Mouse (Mus musculus): ENCODE results near the gene Atg4a. TPM values are rescaled to one million over a fixed set of nuclear protein-coding genes. Genes with fewer than 3 reads are reported as not detected.

The Atg4a gene
- total and polyA plus RNA-seq, 2 experiments from 2014 or later: 4.4 to 12.0 TPM

GRCm38 (mm10) chrX:140984795-140985194, 28.1 kb downstream of the Atg4a start:
- no peak overlapping the region for H3K9ac ChIP-seq (replicated peaks; ENCODE audit: low read length, poor library complexity, severe bottlenecking)
- no peak for ATAC-seq (ENCODE audit: low FRiP score)
- H3K27ac ChIP-seq (ENCODE audit: low read depth, low read length): no peak overlapping the region
- no peaks in the 10 kb centered on the region for H3K36me3 ChIP-seq (ENCODE audit: insufficient read depth, low read length)
- DNase-seq (ENCODE audit: low spot score): no peak
- no peak overlapping the region for H3K4me2 ChIP-seq (ENCODE audit: low read depth, low read length, poor library complexity, severe bottlenecking)
- TF ChIP-seq CTCF (IDR thresholded peaks at IDR 0.05): no peak
- H3K9me3 ChIP-seq (ENCODE audit: low read length): no peaks in the 10 kb centered on the region
- H3K4me1 ChIP-seq (ENCODE audit: insufficient read depth, low read length): no peaks in the 10 kb centered on the region
- 66% methylated on average over 6 of the region's 6 CpGs for WGBS
- H3K27me3 ChIP-seq (ENCODE audit: insufficient read depth, low read length): peaks cover 13% of the 10 kb centered on the region; the same call in 1 of the 2 replicates
- no peak overlapping the region for H3K4me3 ChIP-seq (ENCODE audit: low read depth, low read length)

DNA sequence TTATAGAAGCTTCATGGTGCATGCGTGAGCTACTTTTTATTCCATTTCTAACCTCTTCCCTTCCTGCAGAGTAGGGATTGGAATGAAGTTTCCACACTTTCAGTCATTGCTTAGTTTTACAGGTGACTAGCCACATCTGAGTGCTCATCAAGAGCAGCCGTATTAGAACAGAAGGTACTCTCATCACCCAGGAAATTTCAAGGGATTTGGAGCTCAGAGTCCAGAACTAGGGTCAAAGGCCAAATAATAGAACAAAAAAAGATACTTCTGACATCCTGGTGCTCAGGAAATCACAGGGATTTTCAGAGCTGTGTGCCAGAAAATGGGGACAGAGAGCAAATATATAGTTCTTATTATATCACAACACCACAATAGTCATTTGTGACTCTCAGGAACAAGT, 28.5 kb downstream of the Atg4a start:
- H3K9me3 ChIP-seq (ENCODE audit: low read length): no peaks in the 10 kb centered on the region
- H3K4me2 ChIP-seq (ENCODE audit: low read depth, low read length, poor library complexity, severe bottlenecking): no peak overlapping the region
- H3K27me3 ChIP-seq (ENCODE audit: insufficient read depth, low read length): peaks cover 13% of the 10 kb centered on the region; the same call in 1 of the 2 replicates
- no peak for TF ChIP-seq CTCF (IDR thresholded peaks at IDR 0.05)
- H3K9ac ChIP-seq (replicated peaks; ENCODE audit: low read length, poor library complexity, severe bottlenecking): no peak overlapping the region
- H3K4me3 ChIP-seq (ENCODE audit: low read depth, low read length): no peak overlapping the region
- ATAC-seq (ENCODE audit: low FRiP score) (no peak), DNase-seq (ENCODE audit: low spot score) (no peak)
- H3K4me1 ChIP-seq (ENCODE audit: insufficient read depth, low read length): no peaks in the 10 kb centered on the region
- H3K27ac ChIP-seq (ENCODE audit: low read depth, low read length): no peak overlapping the region
- WGBS: 83% methylated on average over 2 of the region's 2 CpGs
- no peaks in the 10 kb centered on the region for H3K36me3 ChIP-seq (ENCODE audit: insufficient read depth, low read length)

- Histone ChIP-seq H3K4me1 (ENCODE audit: insufficient read depth, low read length) (no peaks in the 10 kb centered on the region), H3K36me3 (ENCODE audit: insufficient read depth, low read length) (no peaks in the 10 kb centered on the region; the same call in 1 of the 2 replicates), H3K9me3 (ENCODE audit: low read length) (no peaks in the 10 kb centered on the region), H3K9ac (replicated peaks; ENCODE audit: low read length, poor library complexity, severe bottlenecking) (no peak overlapping the region), H3K4me3 (ENCODE audit: low read depth, low read length) (no peak overlapping the region), H3K27me3 (ENCODE audit: insufficient read depth, low read length) (peaks cover 5% of the 10 kb centered on the region; the same call in 1 of the 2 replicates), H3K4me2 (ENCODE audit: low read depth, low read length, poor library complexity, severe bottlenecking) (no peak overlapping the region), H3K27ac (ENCODE audit: low read depth, low read length) (no peak overlapping the region)
- no peak for TF ChIP-seq CTCF (IDR thresholded peaks at IDR 0.05)
- DNase-seq (ENCODE audit: low spot score): no peak
- peak; percentile 70 for ATAC-seq (ENCODE audit: low FRiP score)
- WGBS: 86% methylated on average over 1 of the region's 1 CpGs
Observed at GRCm38 (mm10) chrX:140996909-140997516, 40.3 kb downstream of the Atg4a start.

DNA sequence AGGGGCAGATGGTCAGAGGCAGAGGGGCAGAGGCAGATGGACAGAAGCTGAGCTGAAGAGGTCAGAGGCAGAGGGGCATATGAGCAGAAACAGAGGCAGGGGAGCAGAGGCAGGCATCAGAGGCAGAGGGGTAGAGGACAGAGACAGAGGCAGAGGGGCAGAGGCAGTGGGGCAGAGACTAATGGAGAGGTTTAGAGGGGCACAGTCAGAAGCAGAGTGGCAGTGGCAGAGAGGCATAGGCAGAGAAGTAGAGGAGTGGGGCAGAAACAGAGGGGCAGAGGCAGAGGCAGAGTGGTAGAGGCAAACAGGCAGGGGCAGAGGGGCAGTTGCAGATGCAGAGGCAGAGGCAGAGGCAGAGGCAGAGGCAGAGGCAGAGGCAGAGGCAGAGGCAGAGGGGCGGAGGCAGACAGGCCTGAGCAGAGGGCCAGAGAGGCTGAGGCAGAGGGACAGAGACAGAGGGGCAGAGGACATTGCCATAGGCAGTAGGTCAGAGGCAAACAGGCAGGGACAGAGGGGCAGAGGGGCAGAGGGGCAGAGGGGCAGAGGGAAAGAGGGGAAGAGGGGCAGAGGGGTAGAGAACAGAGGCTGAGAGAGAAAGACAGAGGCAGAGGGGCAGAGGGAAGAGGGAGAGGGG, 41.3 kb downstream of the Atg4a start:
- ATAC-seq (ENCODE audit: low FRiP score) (no peak; the same call in 1 of the 2 replicates), DNase-seq (ENCODE audit: low spot score) (no peak)
- 50% methylated on average over 1 of the region's 1 CpGs for WGBS
- Histone ChIP-seq H3K4me1 (ENCODE audit: insufficient read depth, low read length) (no peaks in the 10 kb centered on the region), H3K9me3 (ENCODE audit: low read length) (no peaks in the 10 kb centered on the region), H3K9ac (replicated peaks; ENCODE audit: low read length, poor library complexity, severe bottlenecking) (no peak overlapping the region), H3K4me3 (ENCODE audit: low read depth, low read length) (no peak overlapping the region), H3K27me3 (ENCODE audit: insufficient read depth, low read length) (peaks cover 5% of the 10 kb centered on the region; the same call in 1 of the 2 replicates), H3K36me3 (ENCODE audit: insufficient read depth, low read length) (no peaks in the 10 kb centered on the region; the same call in 1 of the 2 replicates), H3K4me2 (ENCODE audit: low read depth, low read length, poor library complexity, severe bottlenecking) (no peak overlapping the region), H3K27ac (ENCODE audit: low read depth, low read length) (no peak overlapping the region)
- no peak for TF ChIP-seq CTCF (IDR thresholded peaks at IDR 0.05)

DNA sequence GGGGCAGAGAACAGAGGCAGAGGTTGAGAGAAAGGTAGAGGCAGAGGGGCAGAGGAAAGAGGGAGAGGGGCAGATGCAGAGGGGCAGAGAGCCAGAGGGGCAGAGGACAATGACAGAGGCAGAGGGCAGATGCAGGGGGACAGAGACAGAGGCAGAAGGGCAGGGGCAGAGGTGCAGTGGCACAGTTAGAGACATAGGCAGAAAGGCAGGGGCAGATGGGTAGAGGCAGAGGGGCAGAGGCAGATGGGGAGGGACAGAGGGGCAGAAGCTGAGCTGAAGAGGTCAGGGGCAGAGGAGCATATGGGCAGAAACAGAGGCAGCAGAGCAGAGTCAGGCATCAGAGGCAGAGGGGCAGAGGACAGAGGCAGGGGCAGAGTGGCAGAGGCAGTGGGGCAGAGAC, 42.2 kb downstream of the Atg4a start:
- Histone ChIP-seq H3K4me2 (ENCODE audit: low read depth, low read length, poor library complexity, severe bottlenecking) (no peak overlapping the region), H3K9ac (replicated peaks; ENCODE audit: low read length, poor library complexity, severe bottlenecking) (no peak overlapping the region), H3K27me3 (ENCODE audit: insufficient read depth, low read length) (peaks cover 5% of the 10 kb centered on the region; the same call in 1 of the 2 replicates), H3K4me3 (ENCODE audit: low read depth, low read length) (no peak overlapping the region), H3K9me3 (ENCODE audit: low read length) (no peaks in the 10 kb centered on the region), H3K4me1 (ENCODE audit: insufficient read depth, low read length) (no peaks in the 10 kb centered on the region), H3K36me3 (ENCODE audit: insufficient read depth, low read length) (no peaks in the 10 kb centered on the region; the same call in 1 of the 2 replicates), H3K27ac (ENCODE audit: low read depth, low read length) (no peak overlapping the region)
- TF ChIP-seq CTCF (IDR thresholded peaks at IDR 0.05): no peak
- DNase-seq (ENCODE audit: low spot score): no peak
- ATAC-seq (ENCODE audit: low FRiP score): peak; percentile 20; the same call in 1 of the 2 replicates

DNA sequence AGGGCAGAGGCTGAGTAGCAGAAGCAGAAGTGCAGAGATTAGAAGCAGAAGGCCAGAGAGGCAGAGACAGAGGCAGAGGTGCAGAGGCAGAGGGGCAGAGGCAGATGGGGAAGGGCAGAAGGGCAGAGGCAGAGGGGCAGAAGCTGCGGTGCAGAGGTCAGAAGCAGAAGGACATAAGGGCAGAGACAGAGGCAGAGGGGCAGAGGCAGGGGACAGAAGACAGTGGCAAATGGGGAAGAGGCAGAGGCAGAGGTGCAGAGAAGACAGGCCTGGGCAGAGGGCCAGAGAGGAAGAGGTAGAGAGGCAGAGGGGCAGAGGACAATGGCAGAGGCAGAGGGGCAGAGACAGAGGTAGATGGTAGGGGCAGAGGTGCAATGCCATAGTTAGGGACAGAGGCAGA, 193.0 kb downstream of the Atg4a start:
- H3K4me2 ChIP-seq (ENCODE audit: low read depth, low read length, poor library complexity, severe bottlenecking): no peak overlapping the region
- 59% methylated on average over 1 of the region's 1 CpGs for WGBS
- no peak overlapping the region for H3K4me3 ChIP-seq (ENCODE audit: low read depth, low read length)
- H3K9me3 ChIP-seq (ENCODE audit: low read length): no peaks in the 10 kb centered on the region
- DNase-seq (ENCODE audit: low spot score) (no peak), ATAC-seq (ENCODE audit: low FRiP score) (no peak)
- no peak overlapping the region for H3K27ac ChIP-seq (ENCODE audit: low read depth, low read length)
- H3K4me1 ChIP-seq (ENCODE audit: insufficient read depth, low read length): no peaks in the 10 kb centered on the region
- H3K36me3 ChIP-seq (ENCODE audit: insufficient read depth, low read length): peaks cover 3% of the 10 kb centered on the region; the same call in 1 of the 2 replicates
- H3K9ac ChIP-seq (replicated peaks; ENCODE audit: low read length, poor library complexity, severe bottlenecking): no peak overlapping the region
- TF ChIP-seq CTCF (IDR thresholded peaks at IDR 0.05): no peak
- H3K27me3 ChIP-seq (ENCODE audit: insufficient read depth, low read length): no peaks in the 10 kb centered on the region
